Mouse (Mus musculus) kidney, adult 2 months (tissue): ENCODE measurements at regions not wholly inside any gene's neighbourhood (a gene's known extent, or its start where the extent isn't known, plus 50 kb on each side); places are given as distances from the start of the nearest gene placed in this dataset.

Source experiments
- CTCF ChIP-seq: fragments of 200-500 bp; conservative IDR thresholded peaks from 2 replicates; pipeline ENCODE4 v1.5.1; 2011; ENCODE audit warnings: low read depth, mild to moderate bottlenecking, control low read depth, low read length, moderate library complexity, mixed read lengths; ENCODE audit not compliant: insufficient read depth, insufficient read length
- POLR2A ChIP-seq: fragments of 200-500 bp; IDR thresholded peaks from one replicate; pipeline ENCODE4 v1.6.1; 2011; ENCODE audit warnings: low read depth, low read length, control low read depth

DNA sequence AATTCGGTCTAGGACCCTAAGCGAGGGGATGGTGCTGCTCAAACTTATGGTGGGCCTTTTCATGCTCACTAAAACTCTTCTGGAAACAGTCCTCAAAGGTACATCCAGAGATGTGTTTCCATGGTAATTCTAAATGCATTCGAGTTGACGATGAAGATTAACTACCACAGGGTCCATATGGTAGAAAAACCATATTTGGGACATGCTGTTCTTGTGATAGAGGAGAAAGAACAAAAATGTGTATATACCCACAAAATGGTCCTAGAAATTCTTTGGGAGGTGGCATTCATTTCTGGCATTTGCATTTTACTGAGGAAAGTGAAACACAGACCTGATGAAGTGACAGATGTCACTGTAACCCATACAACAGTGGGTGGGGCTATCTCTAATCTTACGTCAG is 136.0 kb downstream of the 4933412E24Rik start:
- TF ChIP-seq POLR2A = no peak
- no peak for TF ChIP-seq CTCF
